Mouse (Mus musculus) forebrain, embryonic 11.5 days (tissue): ENCODE results near the gene Zfp839. TPM values are rescaled to one million over a fixed set of nuclear protein-coding genes. Genes with fewer than 3 reads are reported as not detected.

Source experiments
- ATAC-seq: fragments of 200-750 bp; cut with Nextera tagmentation; replicated peaks from 2 replicates; pipeline ENCODE4 v1.8.0; 2017; ENCODE audit warnings: moderate TSS enrichment; ENCODE audit not compliant: low FRiP score
- DNase-seq: peaks from one replicate; pipeline ENCODE4 v3.0.0-alpha.2; 2017; ENCODE audit warnings: low spot score
- H3K27ac ChIP-seq: fragments of 300-500 bp; sonication (generic); 2 replicates; pipeline ENCODE4 v1.5.1; 2014; ENCODE audit warnings: low read depth, low read length
- H3K27me3 ChIP-seq: fragments of 300-500 bp; sonication (generic); 2 replicates; pipeline ENCODE4 v1.6.1; 2014; ENCODE audit warnings: mild to moderate bottlenecking, low read length, mixed read lengths; ENCODE audit not compliant: control insufficient read depth, insufficient read depth
- H3K36me3 ChIP-seq: fragments of 300-500 bp; sonication (generic); 2 replicates; pipeline ENCODE4 v1.6.1; 2014; ENCODE audit warnings: mild to moderate bottlenecking, low read length, moderate library complexity, mixed read lengths; ENCODE audit not compliant: control insufficient read depth, insufficient read depth
- H3K4me1 ChIP-seq: fragments of 300-500 bp; sonication (generic); replicated peaks from 2 replicates; pipeline ENCODE4 v1.6.1; 2014; ENCODE audit warnings: low read length, mixed read lengths; ENCODE audit not compliant: control insufficient read depth, insufficient read depth
- H3K4me2 ChIP-seq: fragments of 300-500 bp; sonication (generic); 2 replicates; pipeline ENCODE4 v1.6.1; 2014; ENCODE audit warnings: low read depth, mild to moderate bottlenecking, low read length, moderate library complexity, mixed read lengths; ENCODE audit not compliant: severe bottlenecking
- H3K4me3 ChIP-seq: fragments of 300-500 bp; sonication (generic); 2 replicates; pipeline ENCODE4 v1.5.1; 2014; ENCODE audit warnings: low read depth, low read length
- H3K9ac ChIP-seq: fragments of 300-500 bp; sonication (generic); 2 replicates; pipeline ENCODE4 v1.6.1; 2014; ENCODE audit warnings: low read length
- H3K9me3 ChIP-seq: fragments of 300-500 bp; sonication (generic); 2 replicates; pipeline ENCODE4 v1.6.1; 2016; ENCODE audit warnings: low read length, mixed read lengths; ENCODE audit not compliant: control insufficient read depth
- WGBS: fragments of 180-500 bp; shearing (Covaris S2); extraction: QIAGEN DNeasy Blood & Tissue Kit; methylation state at CpG from one replicate; pipeline ENCODE4 v1.1.7; 2014; 5-methylcytosine and 5-hydroxymethylcytosine counted together
- polyA plus RNA-seq: library from polyadenylated mRNA; unstranded; fragments of >200 nt; fragmentation: Nextera tagmentation; extraction: Ambion mirVana; gene quantifications from 2 replicates; pipeline ENCODE4 v1.2.1, GENCODE M21; 2014

Gene Zfp839
- polyA plus RNA-seq, 1 experiment from 2014 or later = 3.4 TPM

- DNase-seq = no peak
- no peaks in the 10 kb centered on the region for H3K9me3 ChIP-seq
- H3K9ac ChIP-seq = no peak overlapping the region
- no peak overlapping the region for H3K27ac ChIP-seq
- 95% methylated on average over 6 of the region's 6 CpGs for WGBS
- H3K4me2 ChIP-seq = no peak overlapping the region
- no peaks in the 10 kb centered on the region for H3K27me3 ChIP-seq
- no peak for ATAC-seq
- H3K4me3 ChIP-seq = no peak overlapping the region
- no peaks in the 10 kb centered on the region for H3K4me1 ChIP-seq
- H3K36me3 ChIP-seq = no peaks in the 10 kb centered on the region
Observed at GRCm38 (mm10) chr12:110813624-110814023, 36.4 kb upstream of the Zfp839 start.

GRCm38 (mm10) chr12:110814924-110815323 lies 35.1 kb upstream of the Zfp839 start:
- Histone ChIP-seq H3K4me1 (no peaks in the 10 kb centered on the region), H3K27ac (no peak overlapping the region), H3K9me3 (no peaks in the 10 kb centered on the region), H3K4me2 (no peak overlapping the region), H3K4me3 (no peak overlapping the region), H3K27me3 (no peaks in the 10 kb centered on the region), H3K9ac (no peak overlapping the region), H3K36me3 (no peaks in the 10 kb centered on the region)
- DNase-seq = no peak
- no peak for ATAC-seq
- 78% methylated on average over 17 of the region's 17 CpGs for WGBS

GRCm38 (mm10) chr12:110816833-110817232 lies 33.2 kb upstream of the Zfp839 start:
- ATAC-seq = no peak
- Histone ChIP-seq H3K4me3 (no peak overlapping the region), H3K4me2 (no peak overlapping the region), H3K9me3 (no peaks in the 10 kb centered on the region), H3K27me3 (no peaks in the 10 kb centered on the region), H3K27ac (no peak overlapping the region), H3K36me3 (no peaks in the 10 kb centered on the region), H3K9ac (no peak overlapping the region), H3K4me1 (no peaks in the 10 kb centered on the region)
- 92% methylated on average over 2 of the region's 2 CpGs for WGBS
- DNase-seq = no peak

- Histone ChIP-seq H3K9ac (no peak overlapping the region), H3K9me3 (no peaks in the 10 kb centered on the region), H3K4me2 (no peak overlapping the region), H3K4me1 (no peaks in the 10 kb centered on the region), H3K36me3 (no peaks in the 10 kb centered on the region), H3K27me3 (no peaks in the 10 kb centered on the region), H3K4me3 (no peak overlapping the region), H3K27ac (no peak overlapping the region)
- ATAC-seq = no peak
- DNase-seq = no peak
- 82% methylated on average over 8 of the region's 8 CpGs for WGBS
Observed at GRCm38 (mm10) chr12:110819367-110819766, 30.7 kb upstream of the Zfp839 start.

GRCm38 (mm10) chr12:110821787-110822186 lies 28.3 kb upstream of the Zfp839 start:
- Histone ChIP-seq H3K9ac (no peak overlapping the region), H3K27me3 (no peaks in the 10 kb centered on the region), H3K4me3 (no peak overlapping the region), H3K27ac (no peak overlapping the region), H3K9me3 (no peaks in the 10 kb centered on the region), H3K36me3 (no peaks in the 10 kb centered on the region), H3K4me2 (no peak overlapping the region), H3K4me1 (no peaks in the 10 kb centered on the region)
- no peak for ATAC-seq
- 88% methylated on average over 2 of the region's 2 CpGs for WGBS
- no peak for DNase-seq

- DNase-seq (no peak), ATAC-seq (no peak)
- H3K4me1 ChIP-seq = no peaks in the 10 kb centered on the region
- WGBS = 92% methylated on average over 7 of the region's 7 CpGs
- H3K4me3 ChIP-seq = no peak overlapping the region
- H3K27me3 ChIP-seq = no peaks in the 10 kb centered on the region
- H3K9ac ChIP-seq = no peak overlapping the region
- no peaks in the 10 kb centered on the region for H3K36me3 ChIP-seq
- H3K27ac ChIP-seq = no peak overlapping the region
- no peaks in the 10 kb centered on the region for H3K9me3 ChIP-seq
- no peak overlapping the region for H3K4me2 ChIP-seq
Observed at GRCm38 (mm10) chr12:110822366-110822765, 27.7 kb upstream of the Zfp839 start.

GRCm38 (mm10) chr12:110828908-110829307 lies 21.1 kb upstream of the Zfp839 start:
- H3K4me2 ChIP-seq = no peak overlapping the region
- no peak overlapping the region for H3K4me3 ChIP-seq
- no peak for ATAC-seq
- WGBS = 98% methylated on average over 4 of the region's 4 CpGs
- H3K4me1 ChIP-seq = no peaks in the 10 kb centered on the region
- no peaks in the 10 kb centered on the region for H3K36me3 ChIP-seq
- H3K9ac ChIP-seq = no peak overlapping the region
- no peak for DNase-seq
- no peaks in the 10 kb centered on the region for H3K27me3 ChIP-seq
- H3K9me3 ChIP-seq = no peaks in the 10 kb centered on the region
- no peak overlapping the region for H3K27ac ChIP-seq

- DNase-seq = no peak
- Histone ChIP-seq H3K36me3 (no peaks in the 10 kb centered on the region), H3K27me3 (no peaks in the 10 kb centered on the region), H3K9me3 (no peaks in the 10 kb centered on the region), H3K27ac (no peak overlapping the region), H3K9ac (no peak overlapping the region), H3K4me2 (no peak overlapping the region), H3K4me3 (no peak overlapping the region), H3K4me1 (no peaks in the 10 kb centered on the region)
- no peak for ATAC-seq
- WGBS = 87% methylated on average over 9 of the region's 11 CpGs
Observed at GRCm38 (mm10) chr12:110830293-110831024, 19.6 kb upstream of the Zfp839 start.

GRCm38 (mm10) chr12:110835182-110835581 lies 14.9 kb upstream of the Zfp839 start:
- peaks cover 6% of the 10 kb centered on the region for H3K4me1 ChIP-seq
- WGBS = 95% methylated on average over 3 of the region's 3 CpGs
- ATAC-seq (no peak), DNase-seq (no peak)
- H3K9me3 ChIP-seq = no peaks in the 10 kb centered on the region
- H3K36me3 ChIP-seq = no peaks in the 10 kb centered on the region
- H3K4me3 ChIP-seq = no peak overlapping the region
- no peak overlapping the region for H3K4me2 ChIP-seq
- no peak overlapping the region for H3K9ac ChIP-seq
- no peaks in the 10 kb centered on the region for H3K27me3 ChIP-seq
- no peak overlapping the region for H3K27ac ChIP-seq
